Mouse (Mus musculus) inflammation-experienced regulatory T-cells, adult 6 months (primary cell): ENCODE results near the gene P2ry14. TPM values are rescaled to one million over a fixed set of nuclear protein-coding genes. Genes with fewer than 3 reads are reported as not detected.
A peak's percentile ranks its signal among the peaks of the same experiment; 100 is the strongest.
"Not testable (repeated sequence)": the region's sequence is repeated elsewhere in the genome, so short reads cannot be mapped to it uniquely, and the experiment has no call there.

Experiments used
- ATAC-seq: one replicate; pipeline ENCODE4 v1.8.0; 2017
- polyA plus RNA-seq, 3 experiments: library from polyadenylated mRNA; unstranded; fragments of 100-300 nt; shearing (Covaris generic); gene quantifications; one replicate each; pipeline ENCODE4 v1.2.1; 2017

P2ry14 gene
- polyA plus RNA-seq, 3 experiments from 2014 or later = 2.8 to 3.6 (median 3.3) TPM

GRCm38 (mm10) chr3:59102146-59102545 is 51.3 kb downstream of the P2ry14 start:
- no peak for ATAC-seq

- peak; percentile 91 for ATAC-seq
Observed at GRCm38 (mm10) chr3:59101218-59101986, 52.0 kb downstream of the P2ry14 start, which contains the start of gene Gpr171. Gene Gpr171, minus strand, starts transcription at chr3:59101821.

GRCm38 (mm10) chr3:59098540-59098939 is 54.9 kb downstream of the P2ry14 start:
- ATAC-seq = no peak

GRCm38 (mm10) chr3:59097421-59097820 is 56.0 kb downstream of the P2ry14 start:
- ATAC-seq = no peak

- ATAC-seq = no peak
Observed at GRCm38 (mm10) chr3:59092702-59093101, 60.7 kb downstream of the P2ry14 start.

- peak; percentile 87 for ATAC-seq
Observed at GRCm38 (mm10) chr3:59080919-59081318, 72.5 kb downstream of the P2ry14 start.

- no peak for ATAC-seq
Observed at GRCm38 (mm10) chr3:59080293-59080916, 73.0 kb downstream of the P2ry14 start.

GRCm38 (mm10) chr3:59079327-59079726 is 74.1 kb downstream of the P2ry14 start:
- peak; percentile 62 for ATAC-seq

- ATAC-seq = no peak
Observed at GRCm38 (mm10) chr3:59078585-59078984, 74.8 kb downstream of the P2ry14 start.

- no peak for ATAC-seq
Observed at GRCm38 (mm10) chr3:59077278-59077677, 76.1 kb downstream of the P2ry14 start.

- not testable (repeated sequence) for ATAC-seq
Observed at GRCm38 (mm10) chr3:59069071-59069470, 84.3 kb downstream of the P2ry14 start.

GRCm38 (mm10) chr3:59066558-59067294 is 86.7 kb downstream of the P2ry14 start:
- no peak for ATAC-seq

- ATAC-seq = no peak
Observed at GRCm38 (mm10) chr3:59065937-59066336, 87.5 kb downstream of the P2ry14 start.

Other genes starting within 250 kb of the P2ry14 start
- 1 to 10 TPM in 1 of 3 experiments, under 1 TPM in 2; 0.48 to 1.5 (median 0.61) TPM for gene Med12l, start 147.8 kb downstream of the P2ry14 start, polyA plus RNA-seq
- 10 to 100 TPM; 45.7 to 91.9 (median 55.6) TPM for gene Gpr171, start 51.8 kb downstream of the P2ry14 start, polyA plus RNA-seq
- not detected for gene Gpr87, start 41.5 kb upstream of the P2ry14 start, polyA plus RNA-seq
- gene P2ry13, start 57.3 kb upstream of the P2ry14 start, polyA plus RNA-seq = under 1 TPM in 1 of 3 experiments, not detected in 2; 0.60 TPM
- under 1 TPM in 2 of 3 experiments, not detected in 1; 0.31 to 0.44 TPM for gene P2ry12, start 109.3 kb upstream of the P2ry14 start, polyA plus RNA-seq
- not detected for gene Igsf10, start 190.8 kb upstream of the P2ry14 start, polyA plus RNA-seq